Mouse (Mus musculus): ENCODE results near the gene Rasl10a. TPM values are rescaled to one million over a fixed set of nuclear protein-coding genes. Genes with fewer than 3 reads are reported as not detected.
A peak's percentile ranks its signal among the peaks of the same experiment; 100 is the strongest.
"Not testable (repeated sequence)": the region's sequence is repeated elsewhere in the genome, so short reads cannot be mapped to it uniquely, and the experiment has no call there.

Gene Rasl10a
- polyA plus RNA-seq, 1 experiment from 2014 or later, result 2.0 TPM

- Histone ChIP-seq H3K4me3 (ENCODE audit: control insufficient read depth in 1 of 2, insufficient read depth in 1 of 2, low read depth in 1 of 2, low read length in 2 of 2) (peak overlapping the region; percentile 57 to 65), H3K36me3 (ENCODE audit: control insufficient read depth, insufficient read depth, low read length) (peaks cover 28% of the 10 kb centered on the region), H3K27ac (replicated peaks in 1 of 2; ENCODE audit: control insufficient read depth in 1 of 2, insufficient read depth in 1 of 2, low read depth in 2 of 2, low read length in 2 of 2) (0 out of 4 replicates have a peak overlapping the region, but pooled peaks of 1 of the 2 experiments have one; percentile 1), H3K9ac (ENCODE audit: low read length) (peak overlapping the region; percentile 73), H3K4me2 (ENCODE audit: low read length) (peak overlapping the region; percentile 88), H3K27me3 (ENCODE audit: control insufficient read depth, insufficient read depth, low read length) (peaks cover 37% of the 10 kb centered on the region), H3K4me1 (ENCODE audit: control insufficient read depth in 2 of 2, insufficient read depth in 2 of 2, low read length in 2 of 2) (peaks cover 20 to 39% of the 10 kb centered on the region in 2 experiments), H3K9me3 (ENCODE audit: control insufficient read depth, low read length) (no peaks in the 10 kb centered on the region)
- WGBS, result 20% methylated on average over 38 of the region's 38 CpGs
- ATAC-seq (ENCODE audit: insufficient number of reproducible peaks, insufficient read depth, low FRiP score, low read depth), result no peak
These were observed 6.5 kb downstream of the Rasl10a start for GRCm38 (mm10) chr11:5064282-5065055.

DNA sequence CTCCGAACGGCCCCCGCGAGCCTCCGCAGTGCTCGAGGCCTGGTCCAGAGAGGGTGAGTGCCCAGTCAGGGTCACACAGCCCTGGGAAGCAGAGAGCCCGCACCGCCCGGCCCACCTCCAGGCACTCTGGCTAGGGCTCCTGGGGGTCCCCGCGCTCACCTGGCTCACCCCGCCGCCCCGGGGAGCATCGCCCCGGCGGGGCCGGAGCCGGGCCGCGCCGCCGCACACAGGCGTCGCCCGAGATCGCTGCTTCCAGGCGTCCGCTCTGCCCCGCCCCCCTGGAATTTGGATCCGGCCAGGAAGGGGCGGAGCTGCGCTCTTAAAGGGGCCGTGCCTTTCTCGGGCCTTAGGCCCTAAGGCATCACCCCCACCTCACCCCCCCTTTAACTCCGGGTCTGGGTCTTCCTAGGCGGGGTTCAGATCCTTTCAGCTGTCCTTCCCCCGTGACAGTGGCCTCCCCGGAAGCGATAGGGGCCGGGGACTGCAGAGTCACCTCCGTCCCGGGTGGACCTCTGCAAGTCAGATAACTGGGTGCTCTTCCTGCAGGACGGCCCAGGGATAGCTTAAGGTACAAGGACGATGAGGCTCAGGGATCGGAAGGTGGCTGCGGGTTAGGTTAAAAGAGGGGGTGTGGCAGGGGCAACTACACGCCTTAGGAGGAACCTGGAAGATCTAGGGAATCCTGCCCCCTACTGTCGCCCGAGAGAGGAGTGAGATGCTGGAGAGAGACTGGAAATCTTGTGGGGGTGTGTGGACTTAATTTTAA is 7.3 kb downstream of the Rasl10a start, which contains the start of gene Gas2l1:
Gene Gas2l1 (minus strand): TSS at position 272 of the 766 bp plus-strand sequence.
- H3K27ac ChIP-seq (replicated peaks in 1 of 2; ENCODE audit: control insufficient read depth in 1 of 2, insufficient read depth in 1 of 2, low read depth in 2 of 2, low read length in 2 of 2), result peak within 1 kb of the TSS; percentile 2 to 64; a peak in 1 of 4 replicates
- WGBS, result under 1% methylated on average over 49 of the region's 50 CpGs
- peak within 1 kb of the TSS; percentile 88 for H3K4me2 ChIP-seq (ENCODE audit: low read length)
- peaks cover 30% of the 10 kb centered on the region for H3K27me3 ChIP-seq (ENCODE audit: control insufficient read depth, insufficient read depth, low read length)
- peak; percentile 83 for ATAC-seq (ENCODE audit: insufficient number of reproducible peaks, insufficient read depth, low FRiP score, low read depth)
- H3K9ac ChIP-seq (ENCODE audit: low read length), result peak within 1 kb of the TSS; percentile 73
- no peaks in the 10 kb centered on the region for H3K9me3 ChIP-seq (ENCODE audit: control insufficient read depth, low read length)
- peak within 1 kb of the TSS; percentile 57 to 65 for H3K4me3 ChIP-seq (ENCODE audit: control insufficient read depth in 1 of 2, insufficient read depth in 1 of 2, low read depth in 1 of 2, low read length in 2 of 2)
- H3K4me1 ChIP-seq (ENCODE audit: control insufficient read depth in 2 of 2, insufficient read depth in 2 of 2, low read length in 2 of 2), result peaks cover 18 to 39% of the 10 kb centered on the region in 2 experiments
- peaks cover 32% of the 10 kb centered on the region for H3K36me3 ChIP-seq (ENCODE audit: control insufficient read depth, insufficient read depth, low read length)

DNA sequence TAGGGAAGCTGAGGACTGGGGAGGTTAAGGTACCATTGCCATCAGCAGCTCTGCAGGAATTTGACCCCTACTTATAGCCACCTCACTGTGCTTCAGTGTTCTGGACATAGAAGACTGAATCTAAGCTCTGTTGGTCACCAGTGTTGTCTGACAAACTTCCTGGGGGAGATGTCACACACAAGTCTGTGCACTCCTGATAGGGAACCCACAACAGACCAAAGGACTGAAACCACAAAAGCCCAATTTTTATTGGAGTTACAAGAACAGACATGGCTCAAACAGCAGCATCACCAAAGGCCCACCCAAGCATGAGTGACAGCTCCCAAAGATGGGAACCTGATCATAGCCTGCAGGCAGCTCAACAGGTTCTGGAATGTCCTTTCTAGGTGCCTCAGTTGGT is 9.1 kb downstream of the Rasl10a start:
- H3K27me3 ChIP-seq (ENCODE audit: control insufficient read depth, insufficient read depth, low read length), result peaks cover 17% of the 10 kb centered on the region
- H3K9ac ChIP-seq (ENCODE audit: low read length), result no peak overlapping the region
- no peak overlapping the region for H3K4me3 ChIP-seq (ENCODE audit: control insufficient read depth in 1 of 2, insufficient read depth in 1 of 2, low read depth in 1 of 2, low read length in 2 of 2)
- no peak overlapping the region for H3K27ac ChIP-seq (replicated peaks in 1 of 2; ENCODE audit: control insufficient read depth in 1 of 2, insufficient read depth in 1 of 2, low read depth in 2 of 2, low read length in 2 of 2)
- no peak overlapping the region for H3K4me2 ChIP-seq (ENCODE audit: low read length)
- peaks cover 16 to 27% of the 10 kb centered on the region in 2 experiments for H3K4me1 ChIP-seq (ENCODE audit: control insufficient read depth in 2 of 2, insufficient read depth in 2 of 2, low read length in 2 of 2)
- H3K36me3 ChIP-seq (ENCODE audit: control insufficient read depth, insufficient read depth, low read length), result peaks cover 44% of the 10 kb centered on the region
- no peaks in the 10 kb centered on the region for H3K9me3 ChIP-seq (ENCODE audit: control insufficient read depth, low read length)
- ATAC-seq (ENCODE audit: insufficient number of reproducible peaks, insufficient read depth, low FRiP score, low read depth), result no peak

DNA sequence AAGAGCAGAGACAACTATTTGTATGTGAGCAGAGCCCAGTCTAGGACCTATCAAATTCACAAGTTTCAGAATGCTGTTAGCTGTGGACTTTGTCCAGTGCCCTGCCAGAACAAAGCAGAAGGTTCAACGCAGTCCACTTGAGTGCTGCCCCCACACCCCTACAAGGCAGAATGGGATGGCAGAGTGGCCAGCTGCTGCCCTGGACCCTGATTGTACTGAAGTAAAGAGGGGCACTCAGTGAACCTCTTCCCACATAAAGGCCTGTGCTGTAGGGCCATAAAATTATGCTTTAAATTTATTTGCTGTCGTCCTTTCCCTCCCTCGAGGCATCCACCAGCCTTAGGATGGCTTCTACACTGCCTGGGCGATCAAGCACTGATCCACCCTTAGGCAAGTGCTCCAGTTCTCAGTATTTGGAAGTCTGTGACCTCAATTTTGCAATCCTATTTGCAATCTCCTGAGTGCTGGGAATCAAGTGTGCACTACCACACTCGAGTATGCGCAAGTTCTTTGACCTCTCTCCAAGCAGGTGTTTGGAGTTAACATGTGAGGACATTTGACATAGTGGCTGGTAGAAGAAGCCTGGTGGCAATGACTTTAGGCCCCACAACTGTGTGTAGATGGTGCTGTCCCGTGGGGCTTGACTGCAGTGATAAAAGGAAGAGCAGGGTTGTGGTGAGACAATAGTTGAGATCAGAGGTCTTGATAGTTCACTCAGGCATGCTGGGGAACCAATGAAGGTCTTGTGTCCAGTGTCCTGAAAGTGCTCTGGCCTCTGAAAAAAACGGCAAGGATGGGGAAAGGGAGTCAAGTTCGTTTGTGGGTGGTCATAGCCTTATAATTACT is 10.4 kb downstream of the Rasl10a start:
- no peak for ATAC-seq (ENCODE audit: insufficient number of reproducible peaks, insufficient read depth, low FRiP score, low read depth)
- peaks cover 57% of the 10 kb centered on the region for H3K36me3 ChIP-seq (ENCODE audit: control insufficient read depth, insufficient read depth, low read length)
- no peaks in the 10 kb centered on the region for H3K9me3 ChIP-seq (ENCODE audit: control insufficient read depth, low read length)
- H3K27ac ChIP-seq (replicated peaks in 1 of 2; ENCODE audit: control insufficient read depth in 1 of 2, insufficient read depth in 1 of 2, low read depth in 2 of 2, low read length in 2 of 2), result no peak overlapping the region
- peaks cover 5% of the 10 kb centered on the region for H3K27me3 ChIP-seq (ENCODE audit: control insufficient read depth, insufficient read depth, low read length)
- H3K9ac ChIP-seq (ENCODE audit: low read length), result no peak overlapping the region
- no peak overlapping the region for H3K4me3 ChIP-seq (ENCODE audit: control insufficient read depth in 1 of 2, insufficient read depth in 1 of 2, low read depth in 1 of 2, low read length in 2 of 2)
- peaks cover 11 to 15% of the 10 kb centered on the region in 2 experiments for H3K4me1 ChIP-seq (ENCODE audit: control insufficient read depth in 2 of 2, insufficient read depth in 2 of 2, low read length in 2 of 2)
- H3K4me2 ChIP-seq (ENCODE audit: low read length), result no peak overlapping the region
- WGBS, result 84% methylated on average over 9 of the region's 9 CpGs

DNA sequence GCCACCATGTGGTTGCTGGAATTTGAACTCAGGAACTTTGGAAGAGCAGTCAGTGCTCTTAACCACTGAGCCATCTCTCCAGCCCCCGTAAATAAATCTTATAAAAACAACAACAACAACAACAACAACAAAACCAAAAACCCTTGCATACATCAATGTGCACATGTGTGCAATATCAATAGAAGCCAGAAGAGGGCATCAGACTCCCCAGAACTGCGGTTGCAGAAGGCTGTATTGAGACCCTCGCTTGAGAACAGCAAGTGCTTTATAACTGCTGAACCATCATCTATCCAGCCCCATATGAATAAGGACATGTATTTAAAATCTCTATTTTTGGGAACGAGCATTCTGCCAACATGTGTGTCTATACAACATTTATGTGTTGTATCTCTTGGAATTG is 17.0 kb downstream of the Rasl10a start:
- WGBS, result 77% methylated on average over 4 of the region's 4 CpGs
- H3K9me3 ChIP-seq (ENCODE audit: control insufficient read depth, low read length), result no peaks in the 10 kb centered on the region
- no peak for ATAC-seq (ENCODE audit: insufficient number of reproducible peaks, insufficient read depth, low FRiP score, low read depth)
- no peak overlapping the region for H3K9ac ChIP-seq (ENCODE audit: low read length)
- no peak overlapping the region for H3K27ac ChIP-seq (replicated peaks in 1 of 2; ENCODE audit: control insufficient read depth in 1 of 2, insufficient read depth in 1 of 2, low read depth in 2 of 2, low read length in 2 of 2)
- no peaks in the 10 kb centered on the region for H3K27me3 ChIP-seq (ENCODE audit: control insufficient read depth, insufficient read depth, low read length)
- no peak overlapping the region for H3K4me2 ChIP-seq (ENCODE audit: low read length)
- no peaks in the 10 kb centered on the region for H3K4me1 ChIP-seq (ENCODE audit: control insufficient read depth in 2 of 2, insufficient read depth in 2 of 2, low read length in 2 of 2)
- H3K4me3 ChIP-seq (ENCODE audit: control insufficient read depth in 1 of 2, insufficient read depth in 1 of 2, low read depth in 1 of 2, low read length in 2 of 2), result no peak overlapping the region
- H3K36me3 ChIP-seq (ENCODE audit: control insufficient read depth, insufficient read depth, low read length), result peaks cover 90% of the 10 kb centered on the region

DNA sequence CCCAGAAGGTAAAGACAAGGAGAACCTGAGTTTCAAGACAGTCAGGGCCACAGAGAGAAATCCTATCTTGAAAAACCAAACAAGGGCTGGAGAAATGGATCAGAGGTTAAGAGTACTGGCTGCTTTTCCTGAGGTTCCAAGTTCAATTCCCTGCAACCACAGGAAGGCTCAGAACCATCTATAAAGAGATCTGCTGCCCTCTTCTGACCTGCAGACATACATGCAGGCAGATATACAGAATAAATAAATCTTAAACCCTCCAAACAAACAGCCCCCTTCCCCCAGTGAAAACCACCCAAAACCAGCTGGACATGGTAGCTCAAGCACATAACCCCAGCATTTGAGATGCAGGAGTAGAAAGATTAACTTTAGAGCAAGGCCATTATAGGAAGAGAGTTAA is 17.8 kb downstream of the Rasl10a start:
- Histone ChIP-seq H3K4me2 (ENCODE audit: low read length) (no peak overlapping the region), H3K4me1 (ENCODE audit: control insufficient read depth in 2 of 2, insufficient read depth in 2 of 2, low read length in 2 of 2) (no peaks in the 10 kb centered on the region), H3K27ac (replicated peaks in 1 of 2; ENCODE audit: control insufficient read depth in 1 of 2, insufficient read depth in 1 of 2, low read depth in 2 of 2, low read length in 2 of 2) (no peak overlapping the region), H3K27me3 (ENCODE audit: control insufficient read depth, insufficient read depth, low read length) (no peaks in the 10 kb centered on the region), H3K36me3 (ENCODE audit: control insufficient read depth, insufficient read depth, low read length) (peaks cover 90% of the 10 kb centered on the region), H3K9ac (ENCODE audit: low read length) (no peak overlapping the region), H3K9me3 (ENCODE audit: control insufficient read depth, low read length) (no peaks in the 10 kb centered on the region), H3K4me3 (ENCODE audit: control insufficient read depth in 1 of 2, insufficient read depth in 1 of 2, low read depth in 1 of 2, low read length in 2 of 2) (no peak overlapping the region)
- no peak for ATAC-seq (ENCODE audit: insufficient number of reproducible peaks, insufficient read depth, low FRiP score, low read depth)

DNA sequence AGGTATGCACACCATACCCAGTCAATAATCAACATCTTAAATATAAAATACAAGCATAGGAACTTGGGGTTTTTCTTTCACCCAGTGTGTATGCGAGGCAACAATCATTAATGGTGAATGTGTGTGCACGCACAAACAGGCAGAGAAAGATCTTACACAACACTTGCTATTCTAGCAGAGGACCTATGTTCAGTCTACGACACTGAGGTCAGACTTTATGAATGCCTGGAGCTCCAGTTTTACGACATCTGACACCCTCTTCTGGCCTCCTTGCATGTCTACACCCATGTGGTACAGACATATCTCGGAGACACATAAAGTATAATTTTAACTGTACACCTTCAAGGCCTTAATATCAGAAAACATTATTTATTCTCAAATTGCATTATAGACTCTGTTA is 18.9 kb downstream of the Rasl10a start:
- not testable (repeated sequence) for H3K9ac ChIP-seq (ENCODE audit: low read length); H3K4me1 ChIP-seq (ENCODE audit: control insufficient read depth in 2 of 2, insufficient read depth in 2 of 2, low read length in 2 of 2); H3K9me3 ChIP-seq (ENCODE audit: control insufficient read depth, low read length); H3K4me3 ChIP-seq (ENCODE audit: control insufficient read depth in 1 of 2, insufficient read depth in 1 of 2, low read depth in 1 of 2, low read length in 2 of 2); ATAC-seq (ENCODE audit: insufficient number of reproducible peaks, insufficient read depth, low FRiP score, low read depth); H3K27me3 ChIP-seq (ENCODE audit: control insufficient read depth, insufficient read depth, low read length); H3K27ac ChIP-seq (replicated peaks in 1 of 2; ENCODE audit: control insufficient read depth in 1 of 2, insufficient read depth in 1 of 2, low read depth in 2 of 2, low read length in 2 of 2); H3K4me2 ChIP-seq (ENCODE audit: low read length)
- WGBS, result 89% methylated on average over 3 of the region's 5 CpGs
- peaks cover 87% of the 10 kb centered on the region for H3K36me3 ChIP-seq (ENCODE audit: control insufficient read depth, insufficient read depth, low read length)

Data from heart, embryonic 14.5 days (tissue).